Mouse (Mus musculus) spleen, adult 2 months (tissue): ENCODE data around the gene Ddx10.

Source experiments
- CTCF ChIP-seq: fragments of 200-500 bp; IDR thresholded peaks from 2 replicates; pipeline ENCODE4 v1.5.1; 2011; ENCODE audit warnings: mild to moderate bottlenecking, inconsistent platforms; ENCODE audit not compliant: insufficient read depth, insufficient read length, insufficient replicate concordance; ENCODE audit errors: extremely low read depth
- POLR2A ChIP-seq: fragments of 200-500 bp; IDR thresholded peaks from 2 replicates; pipeline ENCODE4 v1.6.1; 2011; ENCODE audit warnings: low read depth, low read length, inconsistent platforms

DNA sequence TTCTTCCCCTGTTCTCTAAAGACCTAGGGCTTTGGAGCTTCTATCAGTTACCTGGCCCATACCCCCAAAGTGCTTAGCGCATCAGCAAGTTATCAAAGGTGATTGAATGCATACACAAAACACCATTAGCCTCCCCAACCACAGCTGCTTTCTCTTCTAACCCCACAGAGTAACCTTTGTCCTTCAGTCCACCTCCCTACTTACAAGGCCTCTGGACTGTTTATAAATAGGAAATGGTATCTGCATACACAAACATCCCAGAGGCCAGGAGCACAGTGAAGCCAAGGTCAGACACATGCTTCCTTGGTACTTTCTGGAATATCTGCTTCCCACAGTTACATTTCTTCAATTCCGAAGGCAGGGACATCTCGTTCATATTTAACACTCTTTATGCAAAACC lies 173.4 kb downstream of the Ddx10 start:
- no peak for TF ChIP-seq POLR2A
- no peak for TF ChIP-seq CTCF
